Mouse (Mus musculus): ENCODE results near the gene Glipr1l1. TPM values are rescaled to one million over a fixed set of nuclear protein-coding genes. Genes with fewer than 3 reads are reported as not detected.
"Not testable (repeated sequence)": the region's sequence is repeated elsewhere in the genome, so short reads cannot be mapped to it uniquely, and the experiment has no call there.

Gene Glipr1l1
- polyA plus RNA-seq (2015; fragmentation: Nextera tagmentation; extraction: Ambion mirVana): not detected in 2 replicates

- H3K4me3 ChIP-seq (replicated peaks): no peak within 1 kb of the TSS
- H3K27ac ChIP-seq: no peak within 1 kb of the TSS
- H3K4me2 ChIP-seq: no peak within 1 kb of the TSS
- no peaks in the 10 kb centered on the region for H3K27me3 ChIP-seq (replicated peaks)
- ATAC-seq (ENCODE audit: insufficient read depth, low FRiP score, low read depth): 0 out of 2 replicates have a peak, but pooled peaks have one; percentile 60
- H3K9ac ChIP-seq: no peak within 1 kb of the TSS
- WGBS: 56% methylated on average over 14 of the region's 14 CpGs
- no peaks in the 10 kb centered on the region for H3K36me3 ChIP-seq
- H3K4me1 ChIP-seq: no peaks in the 10 kb centered on the region
- no peaks in the 10 kb centered on the region for H3K9me3 ChIP-seq
Observed at GRCm38 (mm10) chr10:112059702-112060582, at the start of gene Glipr1l1. Gene Glipr1l1 (plus strand): TSS chr10:112060189.

- no peak overlapping the region for H3K4me2 ChIP-seq
- no peak overlapping the region for H3K4me3 ChIP-seq (replicated peaks)
- WGBS: 67% methylated on average over 2 of the region's 2 CpGs
- H3K9ac ChIP-seq: no peak overlapping the region
- H3K9me3 ChIP-seq: no peaks in the 10 kb centered on the region
- no peaks in the 10 kb centered on the region for H3K4me1 ChIP-seq
- H3K36me3 ChIP-seq: no peaks in the 10 kb centered on the region
- no peak overlapping the region for H3K27ac ChIP-seq
- H3K27me3 ChIP-seq (replicated peaks): no peaks in the 10 kb centered on the region
- no peak for ATAC-seq (ENCODE audit: insufficient read depth, low FRiP score, low read depth)
Observed at GRCm38 (mm10) chr10:112023585-112023984, 36.4 kb upstream of the Glipr1l1 start.

DNA sequence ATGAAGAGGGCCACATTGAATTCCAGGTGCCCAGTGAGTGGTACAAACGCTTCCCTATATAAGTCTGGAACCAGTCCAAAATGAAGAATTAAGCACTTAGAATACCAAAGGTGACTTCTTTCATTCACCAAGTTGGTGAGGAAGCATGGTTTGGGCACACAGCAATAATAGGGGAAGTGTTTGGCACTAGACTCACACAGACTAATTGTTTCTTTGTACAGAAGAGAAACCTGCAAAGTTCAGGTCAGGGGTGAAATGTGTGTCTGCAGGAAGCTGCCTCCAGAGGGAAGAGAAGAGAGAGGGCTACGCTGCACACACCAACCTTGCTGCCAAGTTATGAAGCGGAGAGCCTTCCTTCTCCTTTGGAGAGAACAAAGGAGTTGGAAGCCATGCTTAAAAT, 31.3 kb upstream of the Glipr1l1 start:
- not testable (repeated sequence) for ATAC-seq (ENCODE audit: insufficient read depth, low FRiP score, low read depth)
- whole genome bisulfite sequencing: 76% methylated on average over 3 of the region's 3 CpGs

DNA sequence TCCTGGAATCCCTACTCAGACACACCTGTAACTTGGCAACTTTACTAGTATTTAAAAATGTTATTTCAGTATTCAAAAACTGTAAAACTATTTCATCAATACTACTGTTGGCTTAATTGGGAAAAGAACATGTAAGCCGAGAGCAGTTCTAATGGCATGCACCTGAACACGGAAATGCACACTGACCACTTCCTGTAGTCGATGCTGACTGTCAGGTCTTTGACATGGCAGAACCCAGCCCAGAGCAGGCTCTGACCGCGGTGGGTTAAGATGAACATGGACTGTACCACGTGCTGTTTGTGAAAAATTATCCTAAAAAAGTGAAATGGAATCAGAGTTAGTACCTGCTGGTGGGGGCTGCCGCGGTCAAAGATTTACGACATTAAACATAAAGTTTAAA, 16.5 kb upstream of the Glipr1l1 start:
- H3K27me3 ChIP-seq (replicated peaks); H3K36me3 ChIP-seq; H3K4me2 ChIP-seq; H3K9ac ChIP-seq; ATAC-seq (ENCODE audit: insufficient read depth, low FRiP score, low read depth); H3K4me3 ChIP-seq (replicated peaks); H3K27ac ChIP-seq; H3K4me1 ChIP-seq; H3K9me3 ChIP-seq: not testable (repeated sequence)
- WGBS: 73% methylated on average over 9 of the region's 9 CpGs

More for the DNA sequence above, 31.3 kb upstream of the Glipr1l1 start:
- not testable (repeated sequence) for H3K36me3 ChIP-seq; H3K27me3 ChIP-seq (replicated peaks); H3K4me2 ChIP-seq; H3K9me3 ChIP-seq; H3K27ac ChIP-seq; H3K9ac ChIP-seq; H3K4me3 ChIP-seq (replicated peaks); H3K4me1 ChIP-seq

DNA sequence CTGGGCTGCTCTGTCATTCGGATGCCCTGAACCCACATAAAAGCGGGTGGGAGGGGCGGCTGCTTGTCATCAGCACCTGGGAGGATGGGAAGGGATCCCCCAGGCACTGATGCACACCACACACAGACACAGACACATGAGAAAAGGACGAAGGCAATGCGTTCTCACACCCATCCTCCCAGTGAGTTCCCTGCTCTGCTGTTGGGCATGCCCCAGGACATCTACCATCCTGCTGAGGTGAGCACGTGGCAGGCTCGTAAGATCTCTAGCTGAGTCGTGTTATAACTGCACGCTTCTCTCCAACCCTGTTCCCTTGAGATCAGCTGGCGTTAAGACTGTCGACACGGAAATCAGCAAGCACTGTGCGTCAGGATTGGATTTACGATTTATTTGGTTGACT, 15.7 kb upstream of the Glipr1l1 start:
- H3K4me3 ChIP-seq (replicated peaks); H3K27ac ChIP-seq; H3K4me1 ChIP-seq; ATAC-seq (ENCODE audit: insufficient read depth, low FRiP score, low read depth); H3K9me3 ChIP-seq; H3K27me3 ChIP-seq (replicated peaks); H3K4me2 ChIP-seq; H3K36me3 ChIP-seq; H3K9ac ChIP-seq: not testable (repeated sequence)
- WGBS: 48% methylated on average over 14 of the region's 14 CpGs

GRCm38 (mm10) chr10:112051220-112051619, 8.8 kb upstream of the Glipr1l1 start:
- Histone ChIP-seq H3K4me1 (no peaks in the 10 kb centered on the region), H3K36me3 (no peaks in the 10 kb centered on the region), H3K9me3 (no peaks in the 10 kb centered on the region), H3K4me3 (replicated peaks) (no peak overlapping the region), H3K27ac (no peak overlapping the region), H3K4me2 (no peak overlapping the region), H3K27me3 (replicated peaks) (no peaks in the 10 kb centered on the region), H3K9ac (no peak overlapping the region)
- no peak for ATAC-seq (ENCODE audit: insufficient read depth, low FRiP score, low read depth)

- H3K9me3 ChIP-seq; H3K27me3 ChIP-seq (replicated peaks); H3K36me3 ChIP-seq; ATAC-seq (ENCODE audit: insufficient read depth, low FRiP score, low read depth); H3K27ac ChIP-seq; H3K4me3 ChIP-seq (replicated peaks); H3K9ac ChIP-seq; H3K4me1 ChIP-seq; H3K4me2 ChIP-seq: not testable (repeated sequence)
- WGBS: 59% methylated on average over 2 of the region's 2 CpGs
Observed at GRCm38 (mm10) chr10:112051956-112052355, 8.0 kb upstream of the Glipr1l1 start.

DNA sequence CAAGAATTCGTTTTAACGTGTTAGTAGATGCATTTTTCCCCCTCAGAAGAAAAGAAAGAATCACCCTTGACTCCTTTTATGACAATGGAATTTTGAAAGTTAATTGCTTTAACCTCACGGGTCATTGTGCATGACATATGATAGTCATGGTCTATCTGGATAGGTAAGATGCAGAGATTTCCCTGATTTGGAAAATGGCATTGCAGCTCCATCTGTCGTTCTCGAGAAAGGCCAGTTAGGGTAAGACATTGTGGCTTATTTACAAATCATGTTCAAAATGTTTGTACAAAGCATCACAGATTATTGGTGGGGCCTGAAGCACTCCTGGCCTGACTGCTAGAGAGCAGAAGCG, 570 bp downstream of the Glipr1l1 start:
- not testable (repeated sequence) for H3K9me3 ChIP-seq; H3K9ac ChIP-seq; ATAC-seq (ENCODE audit: insufficient read depth, low FRiP score, low read depth); H3K4me1 ChIP-seq; H3K4me3 ChIP-seq (replicated peaks); H3K36me3 ChIP-seq; H3K27ac ChIP-seq; H3K27me3 ChIP-seq (replicated peaks); H3K4me2 ChIP-seq
- 78% methylated on average over 6 of the region's 6 CpGs for WGBS

DNA sequence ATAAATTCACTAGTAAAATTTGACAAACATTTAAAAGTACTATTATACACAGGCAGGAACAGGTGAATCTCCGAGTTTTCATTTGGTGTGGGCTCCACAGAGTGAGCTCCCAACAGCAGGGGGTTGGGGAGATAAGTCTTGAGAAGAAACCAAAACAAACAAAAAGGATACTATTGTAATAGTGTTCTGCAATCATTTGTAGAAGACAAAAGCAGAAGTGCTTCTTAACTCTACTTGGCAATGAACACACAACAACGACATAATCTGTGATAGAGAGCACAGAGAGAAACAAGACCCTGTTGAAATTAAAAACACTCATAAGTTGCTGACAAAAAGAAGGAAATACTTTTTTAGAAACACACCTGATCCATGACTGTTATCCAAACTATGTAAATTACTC, 20.1 kb downstream of the Glipr1l1 start:
- no peaks in the 10 kb centered on the region for H3K4me1 ChIP-seq
- H3K27ac ChIP-seq: no peak overlapping the region
- 42% methylated on average over 2 of the region's 2 CpGs for WGBS
- no peaks in the 10 kb centered on the region for H3K27me3 ChIP-seq (replicated peaks)
- no peak overlapping the region for H3K4me2 ChIP-seq
- H3K4me3 ChIP-seq (replicated peaks): no peak overlapping the region
- H3K9ac ChIP-seq: no peak overlapping the region
- H3K9me3 ChIP-seq: no peaks in the 10 kb centered on the region
- ATAC-seq (ENCODE audit: insufficient read depth, low FRiP score, low read depth): no peak
- H3K36me3 ChIP-seq: no peaks in the 10 kb centered on the region

DNA sequence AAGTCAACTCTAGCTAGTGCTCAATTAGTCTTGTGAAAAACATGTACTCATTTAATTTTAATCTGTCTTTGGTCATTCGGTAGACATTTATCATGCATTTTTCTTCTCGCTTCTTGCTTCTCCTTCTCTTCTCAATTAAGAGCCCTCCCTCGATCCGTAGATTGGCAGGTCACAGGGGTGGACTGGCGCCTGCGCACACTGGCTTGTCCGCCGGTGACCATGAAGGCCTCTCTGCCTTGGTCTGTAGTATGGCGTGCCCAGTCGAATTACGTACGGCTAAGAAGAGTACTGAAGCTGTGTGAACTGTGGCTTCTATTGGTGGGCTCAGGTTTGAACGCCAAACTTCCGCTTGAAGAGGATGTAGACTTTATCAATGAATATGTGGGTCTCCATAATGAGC, 23.2 kb downstream of the Glipr1l1 start, which contains the start of gene Glipr1l2:
Gene Glipr1l2 (plus strand): TSS at position 198 of the 400 bp plus-strand sequence.
- Histone ChIP-seq H3K36me3 (no peaks in the 10 kb centered on the region), H3K9me3 (no peaks in the 10 kb centered on the region), H3K4me3 (replicated peaks) (no peak within 1 kb of the TSS), H3K9ac (no peak within 1 kb of the TSS), H3K4me2 (no peak within 1 kb of the TSS), H3K4me1 (no peaks in the 10 kb centered on the region), H3K27me3 (replicated peaks) (no peaks in the 10 kb centered on the region), H3K27ac (no peak within 1 kb of the TSS)
- ATAC-seq (ENCODE audit: insufficient read depth, low FRiP score, low read depth): no peak
- 92% methylated on average over 14 of the region's 14 CpGs for WGBS

DNA sequence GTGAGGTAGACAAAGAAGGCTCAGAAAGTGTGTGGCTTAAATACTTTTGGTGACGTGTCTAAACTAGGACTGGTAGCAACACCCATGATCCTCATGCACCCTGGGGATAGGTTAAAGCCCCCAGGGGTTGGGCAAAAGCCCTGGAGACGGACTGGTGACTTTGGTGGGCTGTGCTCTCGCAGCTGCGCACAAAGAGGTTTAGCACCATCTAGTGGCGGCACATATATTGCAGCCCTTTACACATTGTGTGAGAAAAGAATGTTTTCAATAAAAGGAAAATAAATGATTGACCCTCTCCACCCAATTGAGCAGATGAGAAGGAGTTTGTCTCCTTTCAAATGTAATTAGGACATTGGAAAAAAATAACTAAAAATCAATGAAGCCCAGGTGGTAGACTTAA, 45.8 kb downstream of the Glipr1l1 start:
- H3K36me3 ChIP-seq; H3K9me3 ChIP-seq; H3K4me1 ChIP-seq; ATAC-seq (ENCODE audit: insufficient read depth, low FRiP score, low read depth); H3K9ac ChIP-seq; H3K4me2 ChIP-seq; H3K4me3 ChIP-seq (replicated peaks); H3K27ac ChIP-seq; H3K27me3 ChIP-seq (replicated peaks): not testable (repeated sequence)
- 7% methylated on average over 5 of the region's 5 CpGs for WGBS

GRCm38 (mm10) chr10:112110401-112110800, 50.4 kb downstream of the Glipr1l1 start:
- no peak overlapping the region for H3K27ac ChIP-seq
- WGBS: 88% methylated on average over 7 of the region's 7 CpGs
- no peak overlapping the region for H3K9ac ChIP-seq
- no peak overlapping the region for H3K4me3 ChIP-seq (replicated peaks)
- no peak overlapping the region for H3K4me2 ChIP-seq
- H3K4me1 ChIP-seq: no peaks in the 10 kb centered on the region
- H3K27me3 ChIP-seq (replicated peaks): no peaks in the 10 kb centered on the region
- ATAC-seq (ENCODE audit: insufficient read depth, low FRiP score, low read depth): no peak
- H3K36me3 ChIP-seq: no peaks in the 10 kb centered on the region
- no peaks in the 10 kb centered on the region for H3K9me3 ChIP-seq

DNA sequence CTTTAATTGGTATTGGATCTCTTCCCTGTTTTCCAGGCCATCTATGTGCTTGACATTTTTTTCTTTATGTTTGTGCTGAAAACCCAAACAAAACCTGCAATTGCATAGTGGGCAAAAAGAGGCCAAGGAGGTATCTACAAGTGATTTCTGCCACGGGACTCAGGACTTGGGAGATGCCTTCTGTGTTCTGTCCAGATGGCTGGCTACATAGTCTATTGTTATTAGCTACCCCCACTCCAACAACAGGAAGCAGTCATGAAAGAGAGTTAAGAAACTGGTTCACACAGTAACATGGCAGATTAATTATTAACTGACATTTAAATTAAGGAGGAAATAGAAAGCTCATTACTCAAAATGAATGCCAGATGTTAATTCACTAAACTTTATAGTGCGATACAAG, 65.1 kb downstream of the Glipr1l1 start:
- H3K4me2 ChIP-seq; H3K27me3 ChIP-seq (replicated peaks); H3K36me3 ChIP-seq; H3K9me3 ChIP-seq; ATAC-seq (ENCODE audit: insufficient read depth, low FRiP score, low read depth); H3K9ac ChIP-seq; H3K27ac ChIP-seq; H3K4me3 ChIP-seq (replicated peaks); H3K4me1 ChIP-seq: not testable (repeated sequence)
- WGBS: 51% methylated on average over 2 of the region's 2 CpGs
